Mouse (Mus musculus) kidney, postnatal 10 days (tissue): ENCODE results near the gene Rbm5.

ENCODE experiments used
- DNase-seq: peaks from one replicate; pipeline ENCODE4 v3.0.0; 2021; ENCODE audit warnings: mixed read lengths

Rbm5 gene

GRCm38 (mm10) chr9:107728919-107729670 is 41.7 kb downstream of the Rbm5 start:
- no peak for DNase-seq

- DNase-seq = no peak
Measured at GRCm38 (mm10) chr9:107727041-107727440, 43.8 kb downstream of the Rbm5 start.

GRCm38 (mm10) chr9:107724796-107725195 is 46.0 kb downstream of the Rbm5 start:
- DNase-seq = no peak

GRCm38 (mm10) chr9:107723794-107724531 is 46.8 kb downstream of the Rbm5 start:
- DNase-seq = peak; percentile 77

- no peak for DNase-seq
Measured at GRCm38 (mm10) chr9:107723292-107723691, 47.5 kb downstream of the Rbm5 start.

GRCm38 (mm10) chr9:107718781-107719540 is 51.8 kb downstream of the Rbm5 start:
- DNase-seq = no peak

GRCm38 (mm10) chr9:107716951-107717350 is 53.8 kb downstream of the Rbm5 start:
- DNase-seq = peak; percentile 66

- no peak for DNase-seq
Measured at GRCm38 (mm10) chr9:107715632-107716031, 55.2 kb downstream of the Rbm5 start.

GRCm38 (mm10) chr9:107714221-107714952 is 56.4 kb downstream of the Rbm5 start:
- DNase-seq = peak; percentile 80

- peak; percentile 92 for DNase-seq
Measured at GRCm38 (mm10) chr9:107709697-107710483, 60.9 kb downstream of the Rbm5 start, which contains the start of gene Sema3f. Gene Sema3f (minus strand): TSS chr9:107710475.

- no peak for DNase-seq
Measured at GRCm38 (mm10) chr9:107709096-107709696, 61.6 kb downstream of the Rbm5 start.

GRCm38 (mm10) chr9:107708439-107709095 is 62.2 kb downstream of the Rbm5 start:
- no peak for DNase-seq

- peak; percentile 46 for DNase-seq
Measured at GRCm38 (mm10) chr9:107707701-107708438, 62.9 kb downstream of the Rbm5 start.

GRCm38 (mm10) chr9:107706781-107707211 is 64.0 kb downstream of the Rbm5 start:
- peak; percentile 46 for DNase-seq

- peak; percentile 51 for DNase-seq
Measured at GRCm38 (mm10) chr9:107703337-107704122, 67.3 kb downstream of the Rbm5 start.

- DNase-seq = no peak
Measured at GRCm38 (mm10) chr9:107702606-107703185, 68.1 kb downstream of the Rbm5 start.

- peak; percentile 88 for DNase-seq
Measured at GRCm38 (mm10) chr9:107701594-107701993, 69.2 kb downstream of the Rbm5 start.

- DNase-seq = peak; percentile 49
Measured at GRCm38 (mm10) chr9:107700114-107700571, 70.7 kb downstream of the Rbm5 start.
